Mouse (Mus musculus) G1E (cell line): Measurements from ENCODE around the gene Morn1.

Experiments
- CTCF ChIP-seq: IDR thresholded peaks from 2 replicates; pipeline ENCODE4 v1.5.1; 2012; ENCODE audit warnings: low read depth, low read length, inconsistent platforms, mixed read lengths
- GATA1 ChIP-seq: IDR thresholded peaks from 2 replicates; pipeline ENCODE4 v1.6.1; 2012; ENCODE audit warnings: borderline replicate concordance, low read length, inconsistent platforms, mixed read lengths
- POLR2AphosphoS5 ChIP-seq: IDR thresholded peaks from 2 replicates; pipeline ENCODE4 v1.6.1; 2012; ENCODE audit warnings: low read depth, low read length, inconsistent platforms; ENCODE audit not compliant: insufficient replicate concordance

GRCm38 (mm10) chr4:155075813-155076212 is 10.6 kb upstream of the Morn1 start:
- TF ChIP-seq GATA1 = no peak
- TF ChIP-seq CTCF = no peak
- no peak for TF ChIP-seq POLR2AphosphoS5
